Mouse (Mus musculus) neural tube, embryonic 14.5 days (tissue): ENCODE measurements around the gene 1700057G04Rik. TPM values are rescaled to one million over a fixed set of nuclear protein-coding genes. Genes with fewer than 3 reads are reported as not detected.
A peak's percentile ranks its signal among the peaks of the same experiment; 100 is the strongest.

Experiments
- ATAC-seq: fragments of 200-750 bp; cut with Nextera tagmentation; 2 replicates; pipeline ENCODE4 v1.8.0; 2017; ENCODE audit warnings: low read depth, mild to moderate bottlenecking, moderate TSS enrichment, moderate library complexity
- H3K27ac ChIP-seq: fragments of 300-500 bp; sonication (generic); 2 replicates; pipeline ENCODE4 v1.5.1; 2014; ENCODE audit warnings: low read depth, mild to moderate bottlenecking, control low read depth, low read length, moderate library complexity, mixed read lengths
- H3K27me3 ChIP-seq: fragments of 300-500 bp; sonication (generic); 2 replicates; pipeline ENCODE4 v1.6.1; 2014; ENCODE audit warnings: low read length; ENCODE audit not compliant: control insufficient read depth, insufficient read depth
- H3K36me3 ChIP-seq: fragments of 300-500 bp; sonication (generic); 2 replicates; pipeline ENCODE4 v1.6.1; 2014; ENCODE audit warnings: low read length, mixed read lengths; ENCODE audit not compliant: control insufficient read depth, insufficient read depth
- H3K4me1 ChIP-seq: fragments of 300-500 bp; sonication (generic); 2 replicates; pipeline ENCODE4 v1.6.1; 2014; ENCODE audit warnings: low read length; ENCODE audit not compliant: control insufficient read depth, insufficient read depth
- H3K4me2 ChIP-seq: fragments of 300-500 bp; sonication (generic); 2 replicates; pipeline ENCODE4 v1.6.1; 2014; ENCODE audit warnings: mild to moderate bottlenecking, low read depth, low read length, control low read depth
- H3K4me3 ChIP-seq: fragments of 300-500 bp; sonication (generic); 2 replicates; pipeline ENCODE4 v1.5.1; 2014; ENCODE audit warnings: low read depth, low read length, control low read depth, mixed read lengths
- H3K9ac ChIP-seq: fragments of 300-500 bp; sonication (generic); replicated peaks from 2 replicates; pipeline ENCODE4 v1.6.1; 2014; ENCODE audit warnings: low read depth, mild to moderate bottlenecking, control low read depth, low read length, mixed read lengths
- H3K9me3 ChIP-seq: fragments of 300-500 bp; sonication (generic); 2 replicates; pipeline ENCODE4 v1.6.1; 2016; ENCODE audit warnings: low read length; ENCODE audit not compliant: control insufficient read depth
- WGBS: fragments of 180-500 bp; shearing (Covaris S2); extraction: QIAGEN DNeasy Blood & Tissue Kit; methylation state at CpG from one replicate; pipeline ENCODE4 v1.1.7; 2014; 5-methylcytosine and 5-hydroxymethylcytosine counted together
- polyA plus RNA-seq: library from polyadenylated mRNA; unstranded; fragments of >200 nt; fragmentation: Nextera tagmentation; extraction: Ambion mirVana; gene quantifications from 2 replicates; pipeline ENCODE4 v1.2.1, GENCODE M21; 2014

The 1700057G04Rik gene
- polyA plus RNA-seq, 1 experiment from 2014 or later = not detected

GRCm38 (mm10) chr9:92334845-92335244, 25.7 kb downstream of the 1700057G04Rik start:
- Histone ChIP-seq H3K9me3 (no peaks in the 10 kb centered on the region), H3K27ac (no peak overlapping the region), H3K27me3 (no peaks in the 10 kb centered on the region), H3K4me3 (no peak overlapping the region), H3K4me2 (no peak overlapping the region), H3K9ac (no peak overlapping the region), H3K4me1 (no peaks in the 10 kb centered on the region), H3K36me3 (no peaks in the 10 kb centered on the region)
- ATAC-seq = no peak
- WGBS = 94% methylated on average over 10 of the region's 10 CpGs

GRCm38 (mm10) chr9:92335277-92335818, 26.2 kb downstream of the 1700057G04Rik start:
- Histone ChIP-seq H3K9ac (no peak overlapping the region), H3K36me3 (no peaks in the 10 kb centered on the region), H3K4me3 (no peak overlapping the region), H3K4me1 (no peaks in the 10 kb centered on the region), H3K27ac (no peak overlapping the region), H3K4me2 (no peak overlapping the region), H3K27me3 (no peaks in the 10 kb centered on the region), H3K9me3 (no peaks in the 10 kb centered on the region)
- no peak for ATAC-seq
- WGBS = 93% methylated on average over 6 of the region's 6 CpGs

- H3K4me2 ChIP-seq = no peak overlapping the region
- WGBS = 93% methylated on average over 1 of the region's 1 CpGs
- no peak overlapping the region for H3K4me3 ChIP-seq
- no peak overlapping the region for H3K9ac ChIP-seq
- no peaks in the 10 kb centered on the region for H3K4me1 ChIP-seq
- ATAC-seq = no peak
- no peaks in the 10 kb centered on the region for H3K9me3 ChIP-seq
- H3K36me3 ChIP-seq = no peaks in the 10 kb centered on the region
- no peaks in the 10 kb centered on the region for H3K27me3 ChIP-seq
- no peak overlapping the region for H3K27ac ChIP-seq
These were observed 27.9 kb downstream of the 1700057G04Rik start for GRCm38 (mm10) chr9:92337063-92337462.

- H3K9me3 ChIP-seq = no peaks in the 10 kb centered on the region
- no peak overlapping the region for H3K9ac ChIP-seq
- no peak for ATAC-seq
- H3K27me3 ChIP-seq = no peaks in the 10 kb centered on the region
- H3K4me3 ChIP-seq = no peak overlapping the region
- no peak overlapping the region for H3K27ac ChIP-seq
- 89% methylated on average over 3 of the region's 3 CpGs for WGBS
- H3K36me3 ChIP-seq = no peaks in the 10 kb centered on the region
- H3K4me1 ChIP-seq = no peaks in the 10 kb centered on the region
- H3K4me2 ChIP-seq = no peak overlapping the region
These were observed 28.5 kb downstream of the 1700057G04Rik start for GRCm38 (mm10) chr9:92337661-92338060.

- Histone ChIP-seq H3K36me3 (no peaks in the 10 kb centered on the region), H3K4me1 (no peaks in the 10 kb centered on the region), H3K4me3 (no peak overlapping the region), H3K27ac (no peak overlapping the region), H3K4me2 (no peak overlapping the region), H3K27me3 (no peaks in the 10 kb centered on the region), H3K9me3 (no peaks in the 10 kb centered on the region), H3K9ac (no peak overlapping the region)
- WGBS = 83% methylated on average over 1 of the region's 1 CpGs
- ATAC-seq = no peak
These were observed 29.8 kb downstream of the 1700057G04Rik start for GRCm38 (mm10) chr9:92338954-92339353.

GRCm38 (mm10) chr9:92351924-92352323, 42.7 kb downstream of the 1700057G04Rik start:
- no peak overlapping the region for H3K4me3 ChIP-seq
- ATAC-seq = no peak
- H3K9ac ChIP-seq = no peak overlapping the region
- H3K4me1 ChIP-seq = no peaks in the 10 kb centered on the region
- no peak overlapping the region for H3K4me2 ChIP-seq
- 98% methylated on average over 1 of the region's 1 CpGs for WGBS
- no peak overlapping the region for H3K27ac ChIP-seq
- no peaks in the 10 kb centered on the region for H3K27me3 ChIP-seq
- H3K36me3 ChIP-seq = no peaks in the 10 kb centered on the region
- H3K9me3 ChIP-seq = no peaks in the 10 kb centered on the region

- Histone ChIP-seq H3K4me1 (no peaks in the 10 kb centered on the region), H3K9me3 (no peaks in the 10 kb centered on the region), H3K4me2 (no peak overlapping the region), H3K9ac (no peak overlapping the region), H3K27ac (no peak overlapping the region), H3K36me3 (no peaks in the 10 kb centered on the region), H3K4me3 (no peak overlapping the region), H3K27me3 (no peaks in the 10 kb centered on the region)
- no peak for ATAC-seq
- 74% methylated on average over 3 of the region's 3 CpGs for WGBS
These were observed 44.1 kb downstream of the 1700057G04Rik start for GRCm38 (mm10) chr9:92353306-92353705.

- no peaks in the 10 kb centered on the region for H3K36me3 ChIP-seq
- H3K4me2 ChIP-seq = no peak overlapping the region
- ATAC-seq = peak; percentile 79; the same call in 1 of the 2 replicates
- no peaks in the 10 kb centered on the region for H3K9me3 ChIP-seq
- 18% methylated on average over 1 of the region's 1 CpGs for WGBS
- H3K27ac ChIP-seq = no peak overlapping the region
- no peaks in the 10 kb centered on the region for H3K4me1 ChIP-seq
- H3K27me3 ChIP-seq = no peaks in the 10 kb centered on the region
- H3K4me3 ChIP-seq = no peak overlapping the region
- H3K9ac ChIP-seq = no peak overlapping the region
These were observed 51.6 kb downstream of the 1700057G04Rik start for GRCm38 (mm10) chr9:92360691-92361310.

- Histone ChIP-seq H3K4me1 (no peaks in the 10 kb centered on the region), H3K36me3 (no peaks in the 10 kb centered on the region), H3K27ac (no peak overlapping the region), H3K4me2 (no peak overlapping the region), H3K9me3 (no peaks in the 10 kb centered on the region), H3K27me3 (no peaks in the 10 kb centered on the region), H3K4me3 (no peak overlapping the region), H3K9ac (no peak overlapping the region)
- ATAC-seq = no peak
- 86% methylated on average over 2 of the region's 2 CpGs for WGBS
These were observed 54.3 kb downstream of the 1700057G04Rik start for GRCm38 (mm10) chr9:92363478-92363877.
